Mouse (Mus musculus) right cerebral cortex, adult 18-20 months (tissue): Measurements from ENCODE around the gene Cct5.
"Not testable (repeated sequence)": the region's sequence is repeated elsewhere in the genome, so short reads cannot be mapped to it uniquely, and the experiment has no call there.

Experiments used
- DNase-seq: peaks from one replicate; pipeline ENCODE4 v3.0.0; 2022; ENCODE audit warnings: mixed read lengths

Gene Cct5

DNA sequence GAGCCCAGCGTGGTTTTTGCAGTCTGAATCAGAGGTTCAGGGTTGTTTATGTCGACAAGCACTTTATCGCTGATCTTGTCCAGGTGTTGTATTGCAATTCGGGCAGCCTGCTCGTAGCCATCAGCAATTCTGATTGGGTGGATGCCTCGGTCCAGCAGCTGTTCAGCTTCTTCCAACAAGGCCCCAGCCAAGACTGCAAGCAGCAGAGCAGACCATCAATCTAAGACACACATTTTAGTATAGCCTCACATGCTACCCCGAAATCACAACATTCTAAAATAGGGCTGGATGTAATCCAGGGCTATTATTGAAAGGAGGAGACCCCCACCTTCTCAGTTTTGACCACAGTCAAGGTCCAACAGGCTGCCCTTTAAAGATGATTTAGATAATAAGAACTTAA is 6.0 kb downstream of the Cct5 start:
- DNase-seq, result no peak

DNA sequence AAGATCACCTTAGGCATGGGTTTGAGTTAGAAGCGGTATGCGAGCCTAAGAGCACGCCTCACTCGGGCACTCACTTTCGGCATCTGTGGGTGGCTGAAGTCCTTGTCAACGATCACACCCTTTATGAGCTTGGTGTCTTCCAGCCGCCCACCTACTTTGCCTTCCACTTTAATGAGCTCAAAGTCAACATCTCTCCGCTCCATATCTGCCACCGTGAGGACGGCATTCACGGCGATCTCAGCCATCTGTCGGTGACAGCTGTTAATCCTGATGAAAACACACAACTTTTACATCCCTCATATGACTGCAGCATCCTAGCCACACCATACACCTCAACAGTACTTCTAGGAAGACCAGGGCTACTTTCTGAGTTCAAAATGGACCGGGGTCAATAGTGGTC is 7.3 kb downstream of the Cct5 start:
- DNase-seq, result peak; percentile 43

DNA sequence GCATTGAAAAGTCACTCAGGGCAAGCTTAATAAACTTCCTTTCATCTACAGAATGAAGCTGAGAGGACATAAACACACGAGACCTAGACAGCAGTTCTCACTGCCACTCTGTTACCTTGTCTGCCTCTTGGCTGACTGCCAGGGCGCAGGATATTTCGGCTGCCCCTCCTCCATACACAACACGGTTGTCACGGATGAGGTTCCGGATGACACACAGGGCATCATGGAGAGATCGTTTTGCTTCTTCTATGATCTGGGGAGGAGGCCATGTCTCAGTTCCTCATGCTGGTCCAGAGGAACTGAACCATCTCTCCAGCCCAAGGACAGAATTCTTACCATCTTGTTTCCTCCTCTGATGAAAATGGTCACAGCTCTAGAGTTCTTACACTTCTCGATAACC is 9.1 kb downstream of the Cct5 start:
- DNase-seq, result no peak

DNA sequence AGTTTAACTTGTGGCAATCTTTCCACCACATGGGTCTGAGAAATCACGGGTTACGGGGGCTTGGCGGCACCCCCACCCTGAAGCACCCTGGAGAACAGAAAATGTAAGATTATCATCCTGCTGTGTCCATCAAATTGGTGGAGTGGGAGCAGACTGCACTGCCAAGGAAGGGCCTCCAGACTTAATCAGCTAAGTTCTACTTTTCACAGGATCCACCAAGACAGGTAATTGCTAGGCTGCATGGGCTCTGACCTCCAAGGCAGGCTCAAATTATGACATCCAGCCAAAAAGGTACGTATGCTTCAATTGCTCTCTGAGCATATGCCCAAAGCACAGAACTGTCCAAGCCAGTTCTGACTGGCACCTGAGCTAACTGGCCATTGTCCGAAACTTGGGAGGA is 11.4 kb downstream of the Cct5 start:
- no peak for DNase-seq

DNA sequence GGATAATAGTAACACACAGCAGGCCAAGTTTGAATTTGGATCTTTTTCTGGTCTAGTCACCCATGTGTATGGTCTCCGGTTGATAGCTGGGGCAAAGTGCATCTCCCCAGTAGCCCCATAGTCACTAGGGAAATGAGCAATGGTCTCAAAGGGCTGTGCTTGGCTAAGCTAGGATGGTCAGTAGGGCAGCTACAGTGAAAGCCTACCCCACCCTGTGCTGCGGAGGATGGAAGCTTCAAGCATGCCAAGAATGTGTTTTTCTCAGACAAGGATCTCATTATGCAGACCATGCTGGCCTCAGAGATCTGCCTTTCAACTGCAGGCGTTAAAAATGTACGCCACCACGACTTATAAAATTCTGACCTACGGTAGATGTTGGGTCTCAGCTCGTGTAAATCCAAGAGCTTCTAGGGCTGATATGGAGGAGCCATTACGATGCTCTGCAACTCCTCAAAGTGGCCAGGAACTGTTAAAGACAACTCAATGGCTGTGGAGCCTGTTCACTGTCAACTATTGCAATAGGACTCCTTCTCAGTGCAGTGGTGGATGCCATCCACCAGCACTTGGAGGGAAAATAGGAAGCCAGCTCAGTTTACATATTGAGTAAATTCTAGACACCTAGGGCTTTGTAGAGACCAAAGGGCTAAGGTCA is 12.5 kb downstream of the Cct5 start:
- no peak for DNase-seq

DNA sequence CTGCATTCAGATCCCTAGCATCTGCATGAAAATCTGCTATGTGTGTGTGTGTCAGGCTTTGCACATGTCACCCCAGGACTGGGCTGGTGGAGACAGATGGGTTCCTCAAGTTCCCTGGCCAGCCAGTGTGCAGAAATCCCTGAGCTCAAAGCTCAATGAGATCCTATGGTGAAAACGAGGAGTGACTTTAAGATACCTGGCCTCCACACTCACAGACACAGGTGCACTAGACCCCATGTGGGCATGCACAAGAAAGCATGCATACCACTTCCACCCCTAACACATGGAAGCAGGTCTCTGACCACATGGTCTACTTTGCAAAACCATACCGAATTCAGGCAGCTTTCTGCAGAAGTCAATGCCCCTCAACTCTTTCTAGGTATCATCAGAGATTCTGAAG is 13.8 kb downstream of the Cct5 start:
- DNase-seq, result no peak

DNA sequence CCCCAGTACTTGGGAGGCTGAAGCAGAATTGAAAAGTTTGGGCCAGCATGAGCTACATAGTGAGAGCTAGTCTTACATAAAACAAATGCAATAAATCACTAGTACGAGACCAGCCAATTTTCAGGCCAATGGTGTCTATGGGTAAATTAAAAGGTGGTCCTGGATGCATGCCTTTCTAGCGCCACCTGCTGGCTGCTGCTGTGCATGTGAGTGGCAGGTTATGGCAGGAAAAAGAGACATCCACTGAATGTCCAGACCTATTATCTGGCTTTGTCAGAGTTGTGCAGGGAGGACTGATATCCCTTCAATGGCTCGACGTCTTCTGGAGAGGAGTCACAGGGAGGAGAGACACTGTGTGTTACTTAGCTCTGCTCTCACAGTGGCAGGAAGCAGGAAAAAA is 15.1 kb downstream of the Cct5 start:
- peak; percentile 87 for DNase-seq

DNA sequence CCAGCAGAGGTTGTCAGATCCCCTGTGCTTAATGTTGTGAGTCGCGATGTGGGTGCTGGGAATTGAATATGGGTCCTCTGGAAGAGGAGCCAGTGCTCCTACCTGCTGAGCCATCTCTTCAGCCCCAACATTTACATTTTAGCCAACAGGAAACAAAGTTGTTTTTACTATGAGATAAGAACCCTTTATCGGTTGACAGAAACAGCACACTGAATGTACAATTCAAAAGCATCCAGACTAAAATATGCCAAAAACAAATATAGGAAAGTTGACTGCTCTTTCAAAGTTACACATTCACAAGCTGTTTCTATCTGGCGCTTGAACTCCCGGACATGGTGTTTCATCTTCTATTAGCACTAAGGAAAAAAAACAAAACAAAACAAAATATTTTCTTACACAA is 15.5 kb downstream of the Cct5 start:
- no peak for DNase-seq

DNA sequence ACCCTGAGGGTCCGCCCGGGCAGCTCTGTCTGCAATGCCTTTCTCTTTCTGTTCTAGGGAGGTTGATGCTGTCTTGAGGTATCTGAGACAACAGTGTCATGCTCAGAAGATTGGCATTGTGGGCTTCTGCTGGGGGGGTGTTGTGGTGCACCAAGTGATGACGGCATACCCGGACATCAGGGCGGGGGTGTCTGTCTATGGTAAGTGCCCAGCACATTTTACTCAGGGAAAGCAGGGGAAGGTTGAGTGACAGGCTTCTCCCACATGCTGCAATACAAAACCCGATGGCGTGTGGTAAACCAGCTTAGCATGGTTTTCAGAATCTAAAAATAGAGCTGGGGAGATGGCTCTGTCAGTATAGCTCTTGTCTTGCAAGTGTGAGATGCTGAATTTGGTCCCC is 16.4 kb downstream of the Cct5 start:
- DNase-seq, result peak; percentile 69

DNA sequence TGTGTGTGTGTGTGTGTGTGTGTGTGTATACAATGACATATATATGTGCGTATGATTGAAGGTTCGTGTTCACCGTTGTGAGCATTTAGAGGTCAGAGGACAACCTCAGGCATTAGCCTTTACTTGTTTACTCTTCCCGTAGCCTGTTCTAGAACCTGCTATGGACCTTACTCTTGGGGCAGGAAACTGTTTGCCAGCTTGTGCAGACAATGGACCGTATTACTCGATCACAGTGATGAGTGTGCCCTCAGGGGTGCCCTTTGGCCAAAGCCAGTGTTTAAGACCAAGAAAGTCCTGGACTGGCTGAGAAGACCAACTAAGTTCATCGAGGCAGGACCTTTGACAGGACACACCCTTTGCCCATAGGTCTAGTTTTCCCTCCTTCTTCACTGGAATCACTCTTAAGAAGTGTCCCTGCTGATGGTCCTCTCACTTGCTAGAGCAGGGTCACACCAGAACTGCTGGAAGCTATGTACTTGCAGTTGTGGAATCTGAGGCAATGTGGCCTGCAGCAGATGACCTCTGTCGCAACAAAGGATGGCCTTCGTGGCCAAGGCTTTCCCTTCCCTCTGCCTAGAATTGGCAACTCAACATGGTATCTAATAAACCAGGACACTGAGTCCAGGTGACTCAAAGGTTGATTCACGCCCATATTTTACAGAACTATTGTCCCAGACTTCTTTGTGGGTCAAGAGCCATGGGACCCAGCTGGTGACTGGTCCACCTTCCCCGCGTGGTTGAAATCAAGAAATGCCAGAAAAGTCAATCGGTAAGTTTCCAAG is 18.1 kb downstream of the Cct5 start:
- DNase-seq, result no peak

DNA sequence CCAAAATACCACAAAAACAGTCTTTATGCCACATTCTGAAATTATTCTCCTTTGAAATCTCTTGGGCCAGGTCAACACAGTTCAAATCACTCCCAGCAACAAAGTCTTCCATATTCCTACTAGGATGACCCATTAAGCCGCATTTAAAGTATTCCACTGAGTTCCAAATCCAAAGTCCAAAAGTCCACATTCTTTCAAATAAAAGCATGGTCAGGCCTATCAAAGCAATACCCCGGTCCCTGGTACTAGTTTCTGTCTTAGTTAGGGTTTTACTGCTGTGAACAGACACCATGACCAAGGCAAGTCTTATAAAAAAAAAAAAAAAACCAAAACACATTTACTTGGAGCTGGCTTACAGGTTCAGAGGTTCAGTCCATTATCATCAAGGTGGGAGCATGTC is 20.5 kb downstream of the Cct5 start:
- DNase-seq, result not testable (repeated sequence)

DNA sequence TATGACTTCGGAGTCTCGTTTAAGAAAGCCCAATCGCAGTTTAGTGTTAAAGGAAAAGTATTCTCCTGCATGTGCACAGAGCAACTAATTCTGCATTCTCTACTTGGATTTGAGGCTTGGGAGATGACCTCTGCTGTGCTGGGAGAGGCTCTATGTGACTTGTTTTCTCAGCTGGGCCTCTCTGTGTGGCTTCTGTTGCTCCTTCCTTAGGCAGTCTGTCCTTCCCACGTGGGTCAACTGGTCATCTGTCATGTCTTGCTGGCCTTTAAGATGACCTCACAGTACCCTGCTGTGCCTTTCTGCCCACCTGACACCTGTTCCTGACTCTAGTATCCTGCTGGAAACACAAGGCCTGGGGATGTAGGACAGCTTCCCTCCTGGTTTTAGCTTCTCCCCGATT is 25.5 kb downstream of the Cct5 start:
- no peak for DNase-seq

DNA sequence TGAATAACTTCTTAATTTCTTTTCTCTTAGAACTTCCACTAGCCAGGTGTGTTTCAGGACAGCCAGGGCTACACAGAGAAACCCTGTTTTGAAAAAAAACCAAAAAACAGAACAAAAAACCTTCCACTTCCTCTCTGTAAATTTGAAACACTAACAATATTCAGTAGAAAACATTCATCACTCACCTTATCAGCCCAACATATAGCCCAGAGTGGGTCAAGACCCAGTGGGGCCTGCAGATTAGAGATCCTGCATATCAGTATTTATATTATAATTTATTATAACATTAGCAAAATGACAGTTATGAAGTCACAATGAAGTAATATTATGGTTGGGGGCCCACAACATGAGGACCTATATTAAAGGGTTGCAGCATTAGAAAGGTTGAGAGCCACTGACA is 27.9 kb downstream of the Cct5 start:
- no peak for DNase-seq

DNA sequence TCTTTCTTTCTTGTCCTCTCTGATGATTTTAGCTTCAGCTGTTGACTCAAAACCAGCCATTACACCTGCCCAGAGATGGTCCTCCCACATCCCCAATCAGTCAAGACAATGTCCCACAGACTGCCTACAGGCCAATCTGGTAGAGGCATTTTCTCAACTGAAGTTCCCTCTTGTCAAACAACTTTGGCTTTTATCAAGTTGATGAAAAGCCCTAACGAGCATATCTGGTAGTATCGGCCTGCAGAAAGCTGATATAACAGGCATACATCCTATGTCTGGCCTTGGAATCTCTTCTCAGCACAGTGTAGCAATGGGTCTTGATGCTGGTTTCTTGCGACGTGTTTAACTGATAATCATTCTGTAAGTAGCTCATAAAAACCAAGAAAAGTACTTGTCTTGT is 28.3 kb downstream of the Cct5 start:
- no peak for DNase-seq

DNA sequence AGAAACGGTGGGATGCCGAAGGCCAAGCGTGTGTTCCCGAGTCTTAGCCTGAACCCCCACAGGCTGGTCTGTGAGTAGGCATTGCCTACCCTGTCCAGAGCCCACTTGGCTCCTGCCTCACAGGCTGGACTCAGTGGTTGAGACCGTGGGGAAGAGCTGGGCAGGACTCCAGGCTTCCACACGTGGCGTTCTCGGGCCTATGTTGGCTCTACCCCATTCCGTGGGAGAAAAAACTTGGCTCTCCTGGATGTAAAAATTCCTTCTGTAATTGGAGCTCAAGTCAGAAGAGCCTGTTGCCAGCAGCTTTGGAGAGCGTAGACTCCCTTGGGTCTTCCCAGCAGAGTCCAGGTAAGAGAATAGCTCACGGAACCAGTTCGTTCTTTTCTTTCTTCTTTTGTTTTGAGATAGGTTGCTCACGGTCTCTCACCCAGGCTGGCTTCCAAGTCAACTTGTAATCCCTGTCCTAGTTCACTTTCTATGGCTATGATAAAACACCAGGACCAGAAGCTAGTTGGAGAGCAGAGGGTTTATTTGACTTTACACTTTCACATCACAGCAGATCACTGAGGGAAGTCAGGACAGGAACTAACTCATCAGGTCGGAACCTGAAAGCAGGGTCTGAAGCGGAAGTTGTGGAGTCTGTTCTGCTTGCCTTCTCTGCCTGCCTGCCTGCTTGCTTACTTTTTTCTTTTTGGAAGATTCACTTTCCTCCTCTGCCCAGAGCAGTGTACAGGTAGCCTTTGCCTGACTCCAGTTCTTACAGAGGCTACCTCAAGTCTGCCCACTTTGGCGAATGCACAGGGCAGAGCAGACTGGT is 29.5 kb downstream of the Cct5 start:
- DNase-seq, result peak; percentile 69

DNA sequence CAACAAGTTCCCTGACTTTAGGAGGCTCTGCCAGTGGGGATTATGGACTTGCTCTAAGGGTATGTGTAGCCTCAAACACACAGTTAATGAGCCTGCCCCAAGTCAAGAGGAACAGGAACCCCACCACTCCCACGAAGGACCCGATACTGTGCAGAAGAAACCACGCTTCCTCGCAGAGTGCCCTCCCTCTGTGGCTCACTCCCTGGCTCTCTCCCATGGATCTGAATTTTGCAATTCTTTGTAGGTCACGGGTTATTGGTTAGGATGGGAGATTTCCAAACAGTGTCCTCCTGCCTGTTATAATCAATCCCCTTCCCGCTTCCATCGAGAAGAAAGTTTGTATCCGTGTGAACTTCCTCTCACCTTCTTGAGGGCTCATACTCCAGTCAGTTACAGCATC is 30.6 kb downstream of the Cct5 start:
- no peak for DNase-seq

DNA sequence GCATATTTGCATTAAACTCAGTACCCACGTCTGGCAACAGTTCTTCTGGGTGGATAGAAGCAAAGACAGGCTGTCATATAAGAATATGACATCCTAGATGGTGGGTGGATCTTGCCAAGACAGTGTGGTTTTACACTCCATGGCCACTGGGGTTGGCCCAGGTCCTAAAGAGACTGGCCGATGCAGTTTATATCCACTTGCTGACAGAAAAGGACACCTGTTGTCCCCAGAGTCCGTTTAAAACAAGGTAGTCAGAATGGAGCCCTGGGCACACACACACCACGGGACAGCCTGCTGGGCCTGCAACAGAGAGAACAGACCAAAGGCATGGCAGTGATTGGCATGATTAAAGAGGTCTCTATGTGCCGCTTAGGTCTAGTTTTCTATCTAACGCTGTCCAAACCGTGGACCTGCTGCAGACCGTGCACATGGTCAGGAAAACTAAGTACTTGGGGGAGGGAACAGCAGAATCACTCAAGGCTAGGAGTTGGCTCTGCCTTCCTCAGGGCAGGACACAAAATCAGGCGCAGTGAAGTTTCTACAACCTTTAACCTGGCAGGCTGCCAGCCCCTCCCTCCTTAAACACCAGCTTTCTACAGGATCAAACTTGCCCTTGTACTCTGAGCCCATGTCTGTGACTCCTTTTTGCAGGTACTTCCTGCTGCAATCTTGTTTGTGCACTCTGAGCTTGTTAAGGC is 32.1 kb downstream of the Cct5 start:
- DNase-seq, result no peak

DNA sequence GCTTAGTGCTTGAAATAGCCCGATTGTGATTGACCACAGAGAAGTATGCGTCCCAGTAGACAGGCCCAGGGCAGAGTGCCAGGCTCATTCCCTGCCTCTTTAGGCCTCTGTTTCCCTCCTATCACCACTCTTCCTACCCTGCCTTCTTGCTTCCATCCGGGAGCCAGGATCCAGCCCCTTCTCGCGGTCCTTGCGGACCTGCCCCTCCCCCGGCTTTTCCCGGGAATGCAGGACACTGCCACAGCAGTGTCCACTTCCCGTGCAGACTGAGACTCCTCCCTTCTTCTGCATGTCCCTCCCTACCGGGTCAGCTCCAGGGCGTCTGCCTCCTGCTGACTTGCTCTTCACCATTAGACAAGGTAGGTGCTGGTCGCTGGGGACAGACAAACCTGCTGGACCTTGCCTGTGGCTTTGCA is 33.0 kb downstream of the Cct5 start:
- DNase-seq, result no peak

DNA sequence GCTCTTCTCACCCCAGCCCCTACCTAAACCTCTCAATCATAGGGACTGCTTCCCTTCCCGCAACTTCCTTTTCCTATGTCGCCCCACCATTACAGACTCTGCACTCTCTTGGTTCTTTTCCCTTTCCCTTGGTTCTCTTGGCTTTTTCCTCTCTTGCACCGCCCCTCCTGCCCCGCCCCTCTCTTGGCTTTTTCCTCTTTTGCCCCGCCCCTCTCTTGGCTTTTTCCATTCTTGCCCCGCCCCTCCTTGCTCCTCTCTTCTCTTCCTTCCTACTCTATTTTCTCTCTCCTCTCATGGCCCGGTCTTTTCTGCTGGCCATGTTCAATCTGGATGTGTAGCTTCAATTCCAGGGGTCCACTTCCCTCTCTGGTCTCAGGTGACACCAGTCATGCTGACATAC is 34.2 kb downstream of the Cct5 start:
- DNase-seq, result no peak

DNA sequence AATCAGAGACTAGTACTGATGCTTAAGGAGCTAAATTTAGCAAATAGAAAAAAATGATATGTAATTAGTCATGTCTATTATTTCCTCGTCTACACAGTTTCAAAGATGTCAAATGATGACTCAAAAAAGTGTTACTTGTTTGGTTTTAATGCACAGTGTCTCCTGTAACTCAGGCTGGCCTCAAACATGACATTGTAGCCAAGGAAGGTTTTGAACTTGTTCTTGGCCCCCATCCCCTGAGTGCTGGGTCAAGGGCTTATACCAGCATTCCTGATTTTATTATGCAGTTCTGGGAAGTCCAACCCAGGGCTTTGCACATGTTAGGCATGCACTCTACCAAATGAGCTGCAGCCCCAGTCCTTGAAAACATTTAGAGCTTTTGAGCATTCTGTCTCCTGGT is 35.8 kb downstream of the Cct5 start:
- DNase-seq, result no peak

DNA sequence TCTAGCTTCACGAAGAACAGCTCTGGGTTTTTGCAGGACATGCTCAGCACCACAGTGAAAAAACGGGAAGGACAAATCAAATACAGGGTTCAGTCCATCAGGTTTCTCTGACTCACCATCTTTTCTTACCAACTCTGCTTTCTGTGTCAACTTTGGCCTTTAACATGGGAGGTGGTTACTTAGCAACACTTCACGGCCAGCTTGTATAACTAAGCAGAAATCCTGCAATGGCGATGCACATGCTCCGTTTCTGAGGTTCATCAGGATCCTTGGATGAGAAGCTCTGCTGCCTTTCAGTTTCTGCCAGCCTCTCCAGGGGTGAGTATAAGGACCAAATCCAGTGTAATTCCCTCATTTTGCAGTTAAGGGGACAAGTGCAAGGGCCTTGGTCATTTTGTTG is 36.4 kb downstream of the Cct5 start, which contains the start of gene Cmbl:
Cmbl (plus strand) TSS at position 206 of the 400 bp plus-strand sequence.
- no peak for DNase-seq

DNA sequence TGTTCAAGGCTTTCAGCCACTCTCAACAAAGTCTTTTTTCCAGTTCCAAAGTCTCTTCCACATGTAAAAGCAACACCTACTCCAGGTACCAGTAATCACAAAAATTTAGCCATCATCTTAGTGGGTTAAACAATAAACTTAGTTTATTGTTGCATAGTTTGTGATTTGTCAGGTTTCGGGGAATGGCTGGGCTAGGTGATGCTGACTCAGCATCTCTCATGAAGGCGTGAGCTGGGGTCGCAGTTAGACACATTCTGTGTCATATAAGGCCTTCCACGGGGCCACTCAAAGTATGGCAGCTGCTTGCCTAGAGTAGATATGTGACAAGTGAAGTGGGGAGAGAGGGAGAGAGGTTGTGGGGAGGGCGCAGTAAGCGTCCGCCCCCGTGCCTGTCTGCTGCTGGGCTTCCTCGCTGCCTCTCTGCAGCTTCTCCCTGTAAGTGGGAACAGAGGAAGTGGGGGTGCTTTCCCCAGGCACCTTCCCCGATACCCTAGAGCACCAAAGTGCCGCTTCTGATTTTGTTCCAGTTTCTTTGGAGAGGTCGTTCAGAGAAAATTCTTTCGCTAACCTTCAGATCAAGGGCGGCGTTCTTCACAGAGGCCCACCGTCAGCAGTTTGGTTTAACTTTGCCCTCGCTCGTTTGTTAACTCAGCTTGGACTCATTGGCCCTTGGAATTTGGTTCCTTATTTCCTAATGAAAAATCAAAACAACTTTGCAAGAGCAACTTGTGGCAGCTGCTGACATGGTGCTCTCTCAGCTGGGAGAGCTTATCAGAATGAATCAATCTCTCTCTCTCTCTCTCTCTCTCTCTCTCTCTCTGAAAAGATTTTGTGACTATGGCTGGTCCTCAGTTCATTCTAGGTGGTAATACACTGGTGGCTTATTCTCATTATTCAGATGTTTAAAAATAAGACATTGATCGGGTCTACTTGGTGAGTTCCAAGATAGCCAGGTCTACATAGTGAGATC is 37.7 kb downstream of the Cct5 start:
- DNase-seq, result no peak
